Mouse (Mus musculus): ENCODE measurements around the gene Emd. TPM values are rescaled to one million over a fixed set of nuclear protein-coding genes. Genes with fewer than 3 reads are reported as not detected.

The Emd gene
- total and polyA plus RNA-seq, 3 experiments = 56.5 to 179 (median 84.2) TPM

GRCm38 (mm10) chrX:74240332-74240731, 14.2 kb upstream of the Emd start:
- peaks cover 51% of the 10 kb centered on the region for H3K4me1 ChIP-seq (ENCODE audit: insufficient read depth, low read depth, low read length)
- H3K4me3 ChIP-seq (ENCODE audit: low read depth, low read length) = no peak overlapping the region
- no peaks in the 10 kb centered on the region for H3K27me3 ChIP-seq (ENCODE audit: insufficient read depth, low read length)
- DNase-seq (ENCODE audit: low spot score) = no peak
- TF ChIP-seq TAL1 (conservative IDR thresholded peaks at IDR 0.05; ENCODE audit: low read depth, low read length) (no peak), CTCF (IDR thresholded peaks at IDR 0.05; ENCODE audit: low read depth, low read length) (no peak), POLR2AphosphoS5 (IDR thresholded peaks at IDR 0.05; ENCODE audit: insufficient replicate concordance, low read depth, low read length) (no peak), GATA1 (IDR thresholded peaks at IDR 0.05; ENCODE audit: borderline replicate concordance, low read length) (no peak), GATA2 (IDR thresholded peaks at IDR 0.05; ENCODE audit: borderline replicate concordance, low read depth, low read length) (no peak)
- no peak for ATAC-seq (ENCODE audit: extremely low read depth, insufficient number of reproducible peaks, low FRiP score, poor library complexity, severe bottlenecking)
- H3K9me3 ChIP-seq (replicated peaks) = no peaks in the 10 kb centered on the region
- peaks cover 75% of the 10 kb centered on the region for H3K36me3 ChIP-seq (replicated peaks)

- Histone ChIP-seq H3K27me3 (ENCODE audit: insufficient read depth, low read length) (no peaks in the 10 kb centered on the region), H3K4me3 (ENCODE audit: low read depth, low read length) (peak overlapping the region; percentile 77; the same call in 1 of the 2 replicates), H3K36me3 (replicated peaks) (peaks cover 48% of the 10 kb centered on the region), H3K4me1 (ENCODE audit: insufficient read depth, low read depth, low read length) (peaks cover 60% of the 10 kb centered on the region), H3K9me3 (replicated peaks) (no peaks in the 10 kb centered on the region)
- TF ChIP-seq GATA2 (IDR thresholded peaks at IDR 0.05; ENCODE audit: borderline replicate concordance, low read depth, low read length) (no peak), CTCF (IDR thresholded peaks at IDR 0.05; ENCODE audit: low read depth, low read length) (no peak), TAL1 (conservative IDR thresholded peaks at IDR 0.05; ENCODE audit: low read depth, low read length) (no peak), GATA1 (IDR thresholded peaks at IDR 0.05; ENCODE audit: borderline replicate concordance, low read length) (no peak)
- DNase-seq (ENCODE audit: low spot score) (peak; percentile 12), ATAC-seq (ENCODE audit: extremely low read depth, insufficient number of reproducible peaks, low FRiP score, poor library complexity, severe bottlenecking) (no peak)
Measured at GRCm38 (mm10) chrX:74243396-74243795, 11.1 kb upstream of the Emd start.

GRCm38 (mm10) chrX:74243807-74244206, 10.7 kb upstream of the Emd start:
- ATAC-seq (ENCODE audit: extremely low read depth, insufficient number of reproducible peaks, low FRiP score, poor library complexity, severe bottlenecking) (peak; percentile 75), DNase-seq (ENCODE audit: low spot score) (peak; percentile 81)
- no peak for TF ChIP-seq CTCF (IDR thresholded peaks at IDR 0.05; ENCODE audit: low read depth, low read length)
- no peak for TF ChIP-seq POLR2AphosphoS5 (IDR thresholded peaks at IDR 0.05; ENCODE audit: insufficient replicate concordance, low read depth, low read length)
- no peak for TF ChIP-seq GATA2 (IDR thresholded peaks at IDR 0.05; ENCODE audit: borderline replicate concordance, low read depth, low read length)
- TF ChIP-seq GATA1 (IDR thresholded peaks at IDR 0.05; ENCODE audit: borderline replicate concordance, low read length) = no peak
- no peak for TF ChIP-seq TAL1 (conservative IDR thresholded peaks at IDR 0.05; ENCODE audit: low read depth, low read length)
- peaks cover 44% of the 10 kb centered on the region for H3K36me3 ChIP-seq (replicated peaks)
- H3K4me1 ChIP-seq (ENCODE audit: insufficient read depth, low read depth, low read length) = peaks cover 62% of the 10 kb centered on the region
- H3K4me3 ChIP-seq (ENCODE audit: low read depth, low read length) = peak overlapping the region; percentile 77; the same call in 1 of the 2 replicates
- H3K9me3 ChIP-seq (replicated peaks) = no peaks in the 10 kb centered on the region
- H3K27me3 ChIP-seq (ENCODE audit: insufficient read depth, low read length) = no peaks in the 10 kb centered on the region

GRCm38 (mm10) chrX:74244614-74245083, 9.8 kb upstream of the Emd start:
- TF ChIP-seq GATA2 (IDR thresholded peaks at IDR 0.05; ENCODE audit: borderline replicate concordance, low read depth, low read length) (no peak), GATA1 (IDR thresholded peaks at IDR 0.05; ENCODE audit: borderline replicate concordance, low read length) (no peak), CTCF (IDR thresholded peaks at IDR 0.05; ENCODE audit: low read depth, low read length) (no peak), POLR2AphosphoS5 (IDR thresholded peaks at IDR 0.05; ENCODE audit: insufficient replicate concordance, low read depth, low read length) (no peak), TAL1 (conservative IDR thresholded peaks at IDR 0.05; ENCODE audit: low read depth, low read length) (no peak)
- ATAC-seq (ENCODE audit: extremely low read depth, insufficient number of reproducible peaks, low FRiP score, poor library complexity, severe bottlenecking) (peak; percentile 10; the same call in 1 of the 2 replicates), DNase-seq (ENCODE audit: low spot score) (peak; percentile 35)
- Histone ChIP-seq H3K4me1 (ENCODE audit: insufficient read depth, low read depth, low read length) (peaks cover 63% of the 10 kb centered on the region), H3K9me3 (replicated peaks) (no peaks in the 10 kb centered on the region), H3K36me3 (replicated peaks) (peaks cover 35% of the 10 kb centered on the region), H3K4me3 (ENCODE audit: low read depth, low read length) (peak overlapping the region; percentile 77), H3K27me3 (ENCODE audit: insufficient read depth, low read length) (no peaks in the 10 kb centered on the region)

GRCm38 (mm10) chrX:74245107-74245506, 9.4 kb upstream of the Emd start:
- Histone ChIP-seq H3K36me3 (replicated peaks) (peaks cover 31% of the 10 kb centered on the region), H3K27me3 (ENCODE audit: insufficient read depth, low read length) (no peaks in the 10 kb centered on the region), H3K9me3 (replicated peaks) (no peaks in the 10 kb centered on the region), H3K4me1 (ENCODE audit: insufficient read depth, low read depth, low read length) (peaks cover 62% of the 10 kb centered on the region), H3K4me3 (ENCODE audit: low read depth, low read length) (peak overlapping the region; percentile 77)
- ATAC-seq (ENCODE audit: extremely low read depth, insufficient number of reproducible peaks, low FRiP score, poor library complexity, severe bottlenecking) (no peak), DNase-seq (ENCODE audit: low spot score) (no peak)
- TF ChIP-seq POLR2AphosphoS5 (IDR thresholded peaks at IDR 0.05; ENCODE audit: insufficient replicate concordance, low read depth, low read length) = no peak
- no peak for TF ChIP-seq GATA2 (IDR thresholded peaks at IDR 0.05; ENCODE audit: borderline replicate concordance, low read depth, low read length)

GRCm38 (mm10) chrX:74245687-74246086, 8.8 kb upstream of the Emd start:
- Histone ChIP-seq H3K4me3 (ENCODE audit: low read depth, low read length) (peak overlapping the region; percentile 77), H3K27me3 (ENCODE audit: insufficient read depth, low read length) (no peaks in the 10 kb centered on the region), H3K9me3 (replicated peaks) (no peaks in the 10 kb centered on the region), H3K36me3 (replicated peaks) (peaks cover 25% of the 10 kb centered on the region), H3K4me1 (ENCODE audit: insufficient read depth, low read depth, low read length) (peaks cover 59% of the 10 kb centered on the region)
- peak; percentile 37 for DNase-seq (ENCODE audit: low spot score)
- no peak for ATAC-seq (ENCODE audit: extremely low read depth, insufficient number of reproducible peaks, low FRiP score, poor library complexity, severe bottlenecking)
- no peak for TF ChIP-seq TAL1 (conservative IDR thresholded peaks at IDR 0.05; ENCODE audit: low read depth, low read length)
- no peak for TF ChIP-seq GATA2 (IDR thresholded peaks at IDR 0.05; ENCODE audit: borderline replicate concordance, low read depth, low read length)
- no peak for TF ChIP-seq POLR2AphosphoS5 (IDR thresholded peaks at IDR 0.05; ENCODE audit: insufficient replicate concordance, low read depth, low read length)
- no peak for TF ChIP-seq CTCF (IDR thresholded peaks at IDR 0.05; ENCODE audit: low read depth, low read length)
- no peak for TF ChIP-seq GATA1 (IDR thresholded peaks at IDR 0.05; ENCODE audit: borderline replicate concordance, low read length)
